Mouse (Mus musculus): Measurements from ENCODE around the gene Scfd1.

DNA sequence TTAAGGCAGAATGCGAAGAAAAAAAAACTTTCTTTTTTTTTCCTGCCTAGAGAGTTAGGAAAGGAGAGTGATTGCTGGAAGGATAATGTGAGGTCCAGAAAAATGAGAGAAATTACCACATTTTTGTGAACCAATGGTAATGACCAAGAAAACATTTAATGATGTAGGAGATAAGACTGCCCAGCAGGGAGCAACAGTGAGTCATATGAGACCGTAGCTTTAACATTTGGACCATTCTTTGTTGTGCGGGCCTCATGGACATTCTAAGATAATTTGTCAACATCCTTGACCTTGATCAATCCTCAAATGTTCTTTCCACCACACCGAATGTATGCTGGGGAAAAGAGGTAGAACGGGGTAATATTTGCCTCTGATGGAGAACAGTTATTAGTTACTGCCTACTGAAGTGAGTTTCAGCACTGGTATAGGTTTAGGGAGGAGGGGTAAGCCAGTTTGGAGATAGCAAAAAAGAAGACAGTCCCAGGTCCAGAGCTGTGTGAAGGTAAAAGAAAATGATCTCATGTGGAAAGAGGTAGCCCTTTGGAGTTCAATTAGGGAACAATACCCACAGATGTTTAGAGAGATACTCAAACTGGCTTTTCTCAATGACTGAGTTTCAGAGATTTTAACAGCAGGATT lies 24.9 kb downstream of the Scfd1 start:
- no peak for TF ChIP-seq POLR2A (IDR thresholded peaks at IDR 0.05; ENCODE audit: borderline replicate concordance, insufficient read depth, low read length)
- TF ChIP-seq CTCF (IDR thresholded peaks at IDR 0.05; ENCODE audit: borderline replicate concordance, insufficient read depth, low read depth, low read length), result no peak

Measured in cerebellum, adult 2 months (tissue).